Mouse (Mus musculus) urinary bladder, postnatal 4 days (tissue): ENCODE results near the gene Sdccag8.

Source experiments
- DNase-seq, 2 experiments: peaks; one replicate each; pipeline ENCODE4 v3.0.0; 2021 to 2022; ENCODE audit warnings: low spot score in 2 of 2

Gene Sdccag8

GRCm38 (mm10) chr1:176814591-176815062 is at the start of gene Sdccag8:
Gene Sdccag8 (plus strand): TSS chr1:176814660.
- peak; percentile 91 to 92 for DNase-seq

- DNase-seq, result no peak
Measured at GRCm38 (mm10) chr1:176774533-176774932, 39.9 kb upstream of the Sdccag8 start.

GRCm38 (mm10) chr1:176789326-176789725 is 25.1 kb upstream of the Sdccag8 start:
- DNase-seq, result no peak

GRCm38 (mm10) chr1:176792175-176792574 is 22.3 kb upstream of the Sdccag8 start:
- DNase-seq, result no peak

- DNase-seq, result no peak
Measured at GRCm38 (mm10) chr1:176798673-176799072, 15.8 kb upstream of the Sdccag8 start.

GRCm38 (mm10) chr1:176800728-176801365 is 13.6 kb upstream of the Sdccag8 start:
- peak in 1 of 2 experiments; percentile 34 for DNase-seq

- DNase-seq, result no peak
Measured at GRCm38 (mm10) chr1:176810161-176810560, 4.3 kb upstream of the Sdccag8 start.

GRCm38 (mm10) chr1:176811892-176812291 is 2.6 kb upstream of the Sdccag8 start:
- DNase-seq, result no peak

GRCm38 (mm10) chr1:176812491-176813291 is 1.8 kb upstream of the Sdccag8 start:
- DNase-seq, result no peak

GRCm38 (mm10) chr1:176813292-176814035 is 996 bp upstream of the Sdccag8 start:
- DNase-seq, result peak; percentile 52 to 66

GRCm38 (mm10) chr1:176814036-176814420 is 432 bp upstream of the Sdccag8 start, which contains the start of gene Cep170:
Gene Cep170 (minus strand): TSS chr1:176814067.
- peak; percentile 96 to 97 for DNase-seq

- DNase-seq, result no peak
Measured at GRCm38 (mm10) chr1:176816728-176817127, 2.3 kb downstream of the Sdccag8 start.

- no peak for DNase-seq
Measured at GRCm38 (mm10) chr1:176818147-176818546, 3.7 kb downstream of the Sdccag8 start.

GRCm38 (mm10) chr1:176818763-176819162 is 4.3 kb downstream of the Sdccag8 start:
- DNase-seq, result no peak

GRCm38 (mm10) chr1:176821929-176822328 is 7.5 kb downstream of the Sdccag8 start:
- DNase-seq, result no peak

- DNase-seq, result no peak
Measured at GRCm38 (mm10) chr1:176822949-176823348, 8.5 kb downstream of the Sdccag8 start.

- no peak for DNase-seq
Measured at GRCm38 (mm10) chr1:176823889-176824288, 9.4 kb downstream of the Sdccag8 start.

GRCm38 (mm10) chr1:176824611-176825010 is 10.2 kb downstream of the Sdccag8 start:
- no peak for DNase-seq

GRCm38 (mm10) chr1:176825084-176825483 is 10.6 kb downstream of the Sdccag8 start:
- DNase-seq, result no peak

- DNase-seq, result no peak
Measured at GRCm38 (mm10) chr1:176826186-176826585, 11.7 kb downstream of the Sdccag8 start.

GRCm38 (mm10) chr1:176826931-176827330 is 12.5 kb downstream of the Sdccag8 start:
- DNase-seq, result no peak

GRCm38 (mm10) chr1:176827365-176827764 is 12.9 kb downstream of the Sdccag8 start:
- no peak for DNase-seq
